Mouse (Mus musculus): ENCODE data around the gene Mgam.
"Not testable (repeated sequence)": the region's sequence is repeated elsewhere in the genome, so short reads cannot be mapped to it uniquely, and the experiment has no call there.

The Mgam gene

DNA sequence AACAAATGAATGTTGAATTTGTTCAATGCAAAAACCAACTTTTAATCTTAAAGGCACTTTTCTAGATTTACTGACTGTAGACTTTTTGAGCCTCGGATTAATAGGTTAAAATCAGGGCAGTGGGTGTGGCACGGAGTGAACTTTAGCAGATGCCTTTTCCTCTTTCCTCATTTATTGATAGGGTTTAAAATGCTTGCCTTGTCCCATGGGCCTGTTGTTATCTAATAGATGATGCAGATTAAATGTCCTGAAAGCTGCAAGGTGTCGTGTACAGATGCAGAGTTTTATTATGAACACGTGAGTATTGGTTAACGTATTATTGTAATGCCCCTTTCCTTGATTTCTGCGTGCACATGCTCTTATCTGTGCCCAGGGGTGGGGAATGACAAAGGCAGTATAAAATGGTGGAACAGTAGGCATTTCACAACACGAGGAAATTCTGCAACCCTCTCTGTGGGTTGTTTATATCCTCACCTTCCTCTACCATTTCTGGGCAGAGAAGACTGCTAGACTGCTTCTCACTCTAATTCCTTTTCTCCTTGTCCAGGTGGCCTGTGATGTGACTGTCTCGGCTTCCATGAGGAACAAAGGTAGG is at the start of gene Mgam:
Gene Mgam, plus strand, starts transcription at position 426 of the 595 bp plus-strand sequence.
- no peak for DNase-seq

DNA sequence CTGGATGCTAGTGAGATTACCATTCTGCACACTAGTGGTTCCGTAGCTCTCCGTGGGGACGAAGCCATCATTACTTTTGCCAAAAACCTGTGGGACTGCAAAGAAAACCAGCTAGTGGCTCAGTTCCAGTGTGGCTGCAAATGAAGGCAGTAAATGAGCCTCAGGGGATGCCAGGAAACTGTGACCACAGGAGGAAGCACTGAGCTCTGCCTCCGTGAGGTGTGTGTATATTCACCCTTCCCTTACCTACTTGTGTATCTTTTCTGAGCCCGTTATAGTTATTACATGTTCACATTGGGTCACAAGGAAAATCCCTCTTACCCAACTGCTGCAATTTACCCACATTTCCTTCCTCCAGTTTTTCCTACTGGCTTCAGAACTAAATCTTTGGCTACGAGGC is 44.3 kb upstream of the Mgam start:
- DNase-seq: no peak

DNA sequence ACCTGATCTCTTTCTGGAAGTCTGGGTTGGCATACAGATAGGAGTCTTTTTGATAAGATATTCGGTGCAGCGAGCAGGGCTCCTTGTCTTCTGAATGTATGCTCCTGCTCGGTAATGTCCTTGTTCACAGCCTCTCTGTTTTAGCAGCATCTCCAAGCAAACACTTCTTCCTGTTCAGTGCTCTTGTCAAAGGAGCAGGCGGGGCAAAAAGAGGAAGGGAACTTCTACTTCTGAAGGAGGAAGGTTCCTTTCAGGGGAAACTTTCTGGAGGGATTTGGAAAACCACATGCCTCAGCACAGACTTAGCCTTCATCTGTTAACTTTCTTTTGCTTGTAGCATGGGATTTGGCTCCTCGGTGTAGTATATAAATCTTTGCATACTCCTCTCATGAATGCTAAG is 43.0 kb upstream of the Mgam start, which contains the start of gene Clec5a:
Gene Clec5a, minus strand, starts transcription at position 177 of the 400 bp plus-strand sequence.
- DNase-seq: no peak

DNA sequence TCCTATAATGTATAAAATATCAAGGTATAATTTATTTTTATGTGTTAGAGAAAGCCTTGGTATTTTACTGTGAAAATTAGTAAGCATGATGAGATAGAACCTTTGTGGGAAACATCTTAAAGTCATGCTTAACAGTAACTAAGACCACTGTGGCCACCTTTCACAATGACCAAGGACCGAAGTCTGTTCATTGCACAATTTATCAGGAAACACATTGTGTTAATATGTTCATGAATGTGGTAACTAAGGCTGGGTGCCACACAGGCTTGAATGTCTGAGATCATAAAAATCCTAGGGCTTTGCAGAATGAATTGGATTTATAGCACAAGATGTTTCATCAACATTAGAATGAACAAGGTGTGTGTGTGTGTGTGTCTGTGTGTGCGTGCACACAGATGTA is 40.3 kb upstream of the Mgam start:
- DNase-seq: no peak

DNA sequence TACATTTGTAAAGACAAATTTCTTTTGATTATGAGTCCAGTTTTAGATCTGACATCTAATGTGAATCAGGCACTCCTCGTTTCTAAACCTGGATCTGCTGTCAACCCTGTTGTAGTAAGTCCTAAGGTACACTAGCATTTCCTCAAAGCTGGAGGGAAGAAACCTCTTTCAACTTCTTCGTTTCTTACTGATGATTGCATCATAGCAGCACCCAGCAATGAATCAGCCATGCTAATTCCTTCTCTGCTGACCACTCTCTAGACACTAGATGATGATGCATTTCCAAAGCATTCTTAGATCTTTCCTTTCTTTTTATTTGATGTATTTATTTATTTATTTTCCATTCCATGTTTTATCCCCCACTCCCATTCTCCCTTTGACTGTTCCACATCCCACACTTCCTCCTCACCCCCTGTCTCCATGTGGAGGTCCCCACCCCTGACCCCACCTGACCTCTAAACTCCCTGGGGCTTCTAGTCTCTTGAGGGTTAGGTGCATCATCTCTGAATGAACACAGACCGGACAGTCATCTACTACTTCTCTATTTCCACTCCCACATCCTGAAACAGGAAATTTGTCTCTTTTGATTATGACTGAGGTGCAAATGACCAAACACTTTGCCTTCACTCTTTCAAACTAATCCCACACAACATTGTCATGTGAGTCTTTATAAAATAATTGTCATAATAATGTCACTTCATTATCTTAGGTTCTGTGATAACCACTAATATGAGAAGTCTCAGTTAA is 33.7 kb upstream of the Mgam start:
- no peak for DNase-seq

DNA sequence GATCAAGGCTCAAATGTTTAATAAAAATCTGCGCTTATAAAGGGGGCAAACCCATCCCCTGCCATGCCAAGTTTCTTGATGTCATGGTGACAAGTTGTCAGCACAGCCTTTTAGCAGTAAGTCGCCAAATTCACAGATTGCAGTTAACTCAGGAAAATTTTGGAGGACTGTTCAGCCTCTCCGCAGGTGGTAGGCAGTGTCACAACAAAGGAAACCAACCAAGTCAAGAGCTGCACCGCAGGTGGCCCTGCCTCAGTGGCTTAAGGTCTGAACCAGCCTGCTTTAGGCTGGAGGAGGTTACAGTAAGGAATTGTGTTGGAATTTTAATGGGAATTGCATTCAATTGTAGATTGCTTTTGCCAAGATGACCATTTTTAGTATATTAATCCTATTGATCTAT is 30.1 kb upstream of the Mgam start:
- DNase-seq: not testable (repeated sequence)

DNA sequence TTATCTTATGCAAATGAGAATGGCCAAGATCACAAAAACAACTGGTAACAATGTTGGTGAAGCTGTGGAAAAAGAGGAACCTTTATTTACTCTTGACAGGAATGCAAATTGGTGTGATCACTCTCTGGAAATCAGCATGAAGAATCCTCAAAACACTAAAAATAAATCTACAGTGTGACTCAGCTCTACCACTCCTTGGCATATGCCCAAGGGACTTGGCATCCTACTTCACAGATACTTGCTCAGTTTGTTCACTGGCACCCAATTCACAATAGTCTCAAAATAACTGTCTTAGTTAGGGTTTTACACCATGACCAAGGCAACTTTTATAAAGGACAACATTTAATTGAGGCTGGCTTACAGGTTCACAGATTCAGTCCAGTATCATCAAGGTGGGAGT is 21.2 kb upstream of the Mgam start:
- DNase-seq: peak; percentile 9

DNA sequence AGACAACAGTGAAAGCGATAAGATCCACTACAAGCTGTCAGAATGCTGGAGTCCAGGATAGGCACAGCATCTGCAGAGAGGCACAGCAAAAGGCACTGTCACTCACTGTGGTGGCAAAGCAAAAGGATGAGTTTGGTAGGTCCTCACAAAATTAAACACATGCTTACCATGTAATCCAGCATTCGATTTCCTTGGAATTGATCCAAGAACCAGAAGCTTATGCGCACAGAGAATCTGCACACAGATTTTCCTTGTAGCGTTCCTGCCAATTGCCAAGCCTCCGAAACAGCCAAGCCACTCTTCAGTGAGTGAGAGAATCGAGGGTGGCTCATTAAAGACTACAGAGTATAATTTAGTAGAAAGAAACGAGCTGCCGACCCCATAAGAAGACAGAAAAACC is 18.4 kb upstream of the Mgam start:
- DNase-seq: no peak

DNA sequence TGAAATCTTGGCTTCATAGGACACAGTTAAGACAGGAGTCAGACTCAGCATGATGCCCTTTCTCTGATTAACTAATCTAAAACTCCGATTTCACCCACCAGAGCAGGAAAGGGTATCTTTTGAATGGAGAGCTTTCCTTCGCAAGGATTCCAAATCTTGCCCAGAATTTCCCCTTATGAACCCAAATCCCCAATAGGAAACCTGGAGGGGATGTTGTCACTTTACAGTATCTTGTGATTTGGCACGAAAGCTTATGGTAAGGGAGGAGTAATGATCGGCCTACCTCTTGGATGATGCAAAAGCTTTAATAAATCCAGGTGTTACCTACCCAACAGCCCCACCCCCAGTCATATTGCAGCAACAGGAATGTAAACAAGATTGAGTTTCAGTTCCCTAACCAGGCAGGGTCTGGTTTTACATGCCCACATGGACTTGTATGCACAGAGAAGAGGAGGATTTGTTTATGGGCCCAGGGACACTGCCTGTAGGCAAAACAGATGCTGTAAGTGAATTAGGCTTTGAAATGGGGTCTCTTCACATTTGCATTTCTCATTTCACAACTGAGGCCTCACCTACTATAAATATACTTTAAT is 15.3 kb upstream of the Mgam start, which contains the start of gene Tas2r138:
Gene Tas2r138, minus strand, starts transcription at position 51 of the 593 bp plus-strand sequence.
- no peak for DNase-seq

DNA sequence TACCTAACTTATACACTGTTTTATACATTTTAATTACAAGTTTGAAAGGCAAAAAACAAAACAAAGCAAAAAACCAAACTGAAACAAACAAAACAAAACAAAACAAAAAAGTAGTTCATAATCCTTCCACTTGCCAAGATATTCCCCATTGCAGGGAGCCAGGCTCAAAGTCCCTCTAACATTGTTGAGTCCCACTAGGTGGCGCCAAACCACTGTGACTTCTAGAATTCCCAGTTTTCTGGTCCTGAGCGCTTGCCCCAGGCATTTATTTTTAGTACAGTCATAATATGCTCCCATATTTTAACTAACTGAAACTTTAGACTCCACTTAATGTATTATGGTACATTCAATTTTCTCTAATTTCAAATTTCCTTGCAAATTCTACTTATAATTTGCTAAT is 10.7 kb upstream of the Mgam start:
- DNase-seq: peak; percentile 13

DNA sequence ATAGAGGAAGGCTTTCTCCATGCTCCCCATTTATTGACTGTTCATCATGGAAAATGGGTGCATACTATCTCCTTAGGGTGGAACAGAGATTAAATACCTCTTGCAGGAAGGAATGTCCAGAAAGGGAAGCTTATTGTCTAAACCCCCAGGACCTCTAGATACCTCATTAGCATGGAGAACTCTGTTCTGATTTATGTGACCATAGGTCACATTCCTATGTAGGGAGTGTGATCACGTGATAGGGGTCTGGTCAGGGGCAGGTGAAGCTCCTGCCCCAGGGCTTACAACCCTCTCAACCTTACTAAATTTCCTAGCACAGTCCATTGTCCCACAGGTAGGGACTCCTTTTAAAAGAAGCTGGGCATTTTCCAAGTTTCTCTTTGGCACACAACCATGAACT is 2.5 kb upstream of the Mgam start:
- no peak for DNase-seq

DNA sequence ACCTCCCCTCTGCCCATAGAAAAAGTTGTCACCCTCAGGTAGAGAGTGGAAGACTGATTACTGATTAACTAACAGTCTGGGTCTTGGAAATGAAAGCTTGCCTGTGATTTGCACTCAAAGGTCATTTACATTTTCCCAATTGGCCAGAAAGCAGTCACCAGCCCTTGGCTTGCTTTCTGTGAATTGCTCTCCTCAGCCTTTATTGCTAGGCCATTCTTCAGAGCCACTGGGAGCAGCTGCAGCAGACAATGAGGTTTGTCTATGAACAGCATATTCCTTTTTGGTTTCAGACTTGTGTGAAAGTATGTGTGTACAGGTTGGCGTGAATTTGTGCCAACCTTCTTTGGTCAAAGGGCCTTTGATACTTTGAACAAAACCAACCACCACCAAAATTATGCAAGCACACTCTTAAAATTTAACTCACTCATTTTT is 6.0 kb downstream of the Mgam start:
- no peak for DNase-seq

DNA sequence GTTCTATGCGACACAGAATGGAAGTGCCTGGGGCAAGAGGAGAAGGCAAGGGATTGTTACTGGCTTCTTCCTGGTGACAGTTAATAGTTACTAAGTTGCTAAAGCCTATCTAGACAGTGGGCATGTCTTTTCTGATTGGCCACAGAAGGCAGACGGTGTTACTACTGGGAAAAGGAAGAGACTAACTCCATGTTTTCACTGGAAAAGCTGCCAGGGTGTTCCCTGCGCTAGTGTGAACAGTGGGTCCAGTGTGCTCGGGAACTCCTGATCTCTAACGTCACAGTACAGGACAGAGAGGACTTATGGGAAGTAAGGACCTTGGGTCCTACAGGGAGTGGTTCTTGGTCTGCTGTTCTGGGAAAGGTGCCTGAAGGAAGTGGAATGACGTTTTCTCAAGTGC is 6.9 kb downstream of the Mgam start:
- DNase-seq: no peak

DNA sequence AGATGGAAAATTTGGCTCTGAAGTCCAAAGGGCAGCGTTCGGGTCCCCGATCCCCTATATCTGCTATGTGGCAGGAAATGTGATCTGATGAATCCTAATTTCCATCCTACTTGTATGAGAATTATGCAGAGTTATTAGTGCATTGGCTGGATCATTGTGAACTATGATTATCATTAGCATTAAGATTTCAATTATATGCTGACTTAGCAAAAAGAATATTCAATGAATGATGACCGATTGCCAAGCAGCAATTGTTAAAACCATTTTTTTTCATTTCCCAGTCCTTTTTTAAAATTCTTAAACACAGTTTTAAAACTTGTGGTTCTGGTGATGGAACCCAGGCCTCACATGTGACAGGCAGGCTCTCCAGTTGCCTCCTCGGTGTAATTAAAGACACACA is 9.1 kb downstream of the Mgam start:
- DNase-seq: no peak

DNA sequence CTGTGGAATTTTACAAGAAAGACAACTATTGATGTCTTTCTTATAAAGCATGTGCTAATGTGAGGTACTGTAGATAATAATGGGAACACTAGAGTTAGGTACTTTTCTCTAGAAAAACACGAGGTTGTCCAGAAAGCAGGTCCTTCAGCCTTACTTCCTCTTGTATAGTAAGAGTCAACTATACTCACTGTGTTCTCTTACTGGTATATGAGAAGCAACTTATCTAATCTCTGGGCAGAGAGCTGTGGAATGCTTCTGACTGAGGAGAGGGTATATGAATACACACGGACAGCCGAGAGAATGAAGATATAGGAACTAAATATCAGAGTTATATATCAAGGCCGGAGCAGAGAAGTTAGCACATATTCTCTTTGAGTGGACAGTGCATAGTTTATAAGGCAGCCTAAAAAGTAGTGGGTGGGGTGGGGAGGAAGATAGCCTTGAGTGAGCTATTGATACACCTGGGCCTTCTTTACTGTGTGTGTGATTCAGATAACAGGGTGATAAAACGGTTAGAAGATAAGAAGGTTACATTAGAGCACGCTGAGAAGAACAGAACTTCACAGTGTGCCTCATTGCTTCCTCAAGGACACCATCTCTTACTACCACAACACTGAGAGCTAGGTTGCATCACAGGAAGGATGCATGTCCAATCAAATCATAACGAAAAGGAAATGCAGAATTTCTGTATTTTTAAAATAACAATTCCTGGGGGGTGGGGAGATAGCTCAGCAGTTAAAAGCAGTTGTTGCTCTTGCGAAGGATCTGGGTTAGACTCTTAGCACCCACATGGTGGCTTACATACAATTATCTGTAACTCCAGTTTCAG is 12.3 kb downstream of the Mgam start:
- DNase-seq: no peak

DNA sequence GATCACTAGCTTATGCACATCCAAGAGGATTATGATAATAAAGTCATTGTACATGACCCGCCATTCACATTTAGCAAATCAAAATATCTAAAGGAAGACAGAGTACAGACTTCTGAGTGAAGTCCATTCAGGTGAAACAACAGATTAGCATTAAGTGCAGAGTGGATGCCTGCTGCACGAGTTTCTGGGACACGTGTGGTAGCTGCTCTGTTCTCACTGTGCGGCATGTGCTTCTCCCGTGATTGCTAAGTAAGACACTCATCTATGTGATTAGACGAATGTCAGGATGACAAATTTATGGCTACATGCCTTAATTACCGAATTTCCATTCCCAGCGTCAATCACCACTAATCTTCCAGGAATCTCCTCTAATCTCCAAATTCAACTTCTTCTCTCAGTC is 17.1 kb downstream of the Mgam start:
- no peak for DNase-seq

DNA sequence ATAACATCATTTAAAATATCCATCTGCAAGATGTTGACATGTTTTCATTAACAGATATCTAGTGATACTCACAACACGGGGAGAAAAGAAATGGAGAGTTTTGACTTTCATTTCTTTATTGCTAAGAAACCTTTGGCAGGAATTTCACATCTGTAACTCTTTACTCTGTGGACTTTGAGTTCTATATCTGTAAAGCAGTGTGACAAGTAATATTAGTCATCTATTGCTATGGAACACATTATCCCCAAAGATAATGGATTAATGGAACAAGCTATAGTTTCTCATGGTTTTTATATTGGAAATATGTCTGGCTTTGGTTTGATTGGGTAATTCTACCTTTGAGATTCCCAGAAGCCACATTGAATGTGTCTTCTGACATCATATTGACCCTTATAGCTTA is 22.3 kb downstream of the Mgam start:
- no peak for DNase-seq

DNA sequence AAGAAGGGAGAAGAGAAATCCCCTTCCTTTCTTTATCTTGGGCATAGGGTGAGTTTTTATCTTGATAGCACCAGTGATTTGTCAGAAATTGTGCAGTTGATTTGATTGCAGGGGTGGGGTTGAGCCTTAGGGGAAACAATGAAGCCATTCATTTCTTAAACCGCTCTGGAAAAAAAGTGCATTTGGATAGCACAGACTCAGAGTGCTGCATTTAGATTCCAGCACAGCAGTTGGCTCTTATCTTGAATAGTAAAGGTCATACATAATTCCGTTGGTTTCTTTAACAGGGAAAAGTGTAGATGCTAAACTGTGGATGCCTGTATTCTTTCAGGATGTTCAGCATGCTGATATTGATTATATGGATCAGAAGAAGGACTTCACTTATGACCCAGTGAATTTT is 32.3 kb downstream of the Mgam start:
- no peak for DNase-seq

DNA sequence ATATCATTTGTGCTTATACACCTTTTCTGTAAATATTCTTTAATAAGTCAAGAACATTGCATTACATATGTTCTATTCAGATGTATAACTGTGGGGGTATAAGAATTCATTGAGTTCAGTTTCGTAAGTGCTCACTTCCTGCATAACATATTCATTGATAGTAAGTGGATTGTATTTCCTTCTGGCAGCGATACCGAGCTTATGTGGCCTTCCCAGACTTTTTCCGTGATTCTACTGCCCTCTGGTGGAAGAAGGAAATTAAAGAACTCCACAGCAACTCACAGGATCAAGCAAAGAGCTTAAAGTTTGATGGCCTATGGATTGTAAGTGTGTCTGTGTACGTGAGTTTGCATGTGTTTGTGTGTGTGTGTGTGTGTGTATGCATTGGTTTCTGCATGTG is 60.5 kb downstream of the Mgam start:
- peak; percentile 17 for DNase-seq

DNA sequence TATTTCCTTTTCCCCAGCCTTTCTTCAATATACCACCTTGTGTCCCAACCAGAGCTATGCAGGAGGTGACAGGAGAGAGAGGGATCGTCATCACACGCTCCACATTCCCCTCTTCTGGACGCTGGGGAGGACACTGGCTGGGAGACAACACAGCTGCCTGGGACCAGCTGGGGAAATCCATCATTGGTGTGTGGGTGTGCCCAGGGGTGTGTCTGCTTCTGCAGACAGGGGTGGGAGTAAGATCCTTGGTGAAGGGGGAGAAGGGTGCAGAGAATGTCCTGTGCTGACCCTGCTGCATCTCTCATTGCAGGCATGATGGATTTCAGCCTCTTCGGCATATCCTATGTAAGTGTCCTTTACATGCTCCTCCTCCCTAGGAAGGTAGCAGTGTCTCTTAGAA is 63.4 kb downstream of the Mgam start:
- not testable (repeated sequence) for DNase-seq

DNA sequence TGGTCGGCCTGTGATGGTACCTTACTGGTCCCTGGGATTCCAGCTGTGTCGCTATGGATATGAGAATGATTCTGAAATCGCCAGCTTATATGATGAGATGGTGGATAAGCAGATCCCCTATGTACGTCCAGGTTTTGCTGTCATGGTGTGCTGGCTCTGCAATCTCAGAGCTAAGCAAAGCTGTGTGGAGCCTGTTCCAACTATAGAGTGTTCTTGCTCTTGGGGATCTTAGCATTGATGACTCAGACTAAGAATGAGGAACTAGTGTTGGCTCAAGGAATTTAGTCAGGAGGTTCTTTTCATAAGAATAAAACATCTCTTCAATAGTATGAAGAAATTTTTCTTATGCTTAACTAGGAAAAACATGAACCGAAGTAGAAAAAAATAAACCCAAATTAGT is 84.9 kb downstream of the Mgam start:
- DNase-seq: not testable (repeated sequence)

DNA sequence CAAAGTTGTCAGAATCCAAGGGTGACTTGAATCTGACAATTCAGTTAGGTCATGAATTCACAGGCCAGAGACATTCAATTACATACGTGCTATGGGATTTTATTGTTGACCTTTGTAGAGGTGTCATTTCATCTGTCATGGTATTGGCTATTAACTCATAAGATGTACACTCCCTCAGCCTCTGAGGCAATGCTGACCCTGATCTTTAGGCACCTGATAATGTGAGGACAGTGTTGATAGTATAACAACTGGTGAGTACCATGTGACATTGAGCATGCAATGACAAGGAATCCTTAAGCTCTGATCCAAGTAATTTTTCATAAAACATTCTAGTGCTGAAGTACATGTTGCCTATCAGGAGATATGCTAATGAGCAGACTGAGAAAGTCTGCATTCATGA is 87.1 kb downstream of the Mgam start:
- DNase-seq: no peak

DNA sequence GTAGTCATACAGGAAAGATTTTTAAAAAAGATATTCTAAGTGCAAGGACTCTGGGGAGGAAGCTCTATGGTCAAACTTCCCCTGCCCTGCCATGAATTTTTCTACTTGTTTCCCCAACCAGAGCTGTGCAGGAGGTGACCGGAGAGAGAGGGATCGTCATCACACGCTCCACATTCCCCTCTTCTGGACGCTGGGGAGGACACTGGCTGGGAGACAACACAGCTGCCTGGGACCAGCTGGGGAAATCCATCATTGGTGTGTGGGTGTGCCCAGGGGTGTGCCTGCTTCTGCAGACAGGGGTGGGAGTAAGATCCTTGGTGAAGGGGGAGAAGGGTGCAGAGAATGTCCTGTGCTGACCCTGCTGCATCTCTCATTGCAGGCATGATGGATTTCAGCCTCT is 99.9 kb downstream of the Mgam start:
- DNase-seq: not testable (repeated sequence)

All from cerebellum, adult 9-11 months (tissue).